Mouse (Mus musculus): Measurements from ENCODE around the gene Bcas3. TPM values are rescaled to one million over a fixed set of nuclear protein-coding genes. Genes with fewer than 3 reads are reported as not detected.

Gene Bcas3
- polyA plus RNA-seq, 1 experiment from 2014 or later: 18.1 TPM

GRCm38 (mm10) chr11:85643479-85644000 lies 290.6 kb downstream of the Bcas3 start:
- Histone ChIP-seq H3K4me3 (replicated peaks) (no peak overlapping the region), H3K27ac (replicated peaks) (0 out of 2 replicates have a peak overlapping the region, but pooled peaks have one; percentile 43), H3K36me3 (replicated peaks) (no peaks in the 10 kb centered on the region), H3K9ac (no peak overlapping the region), H3K9me3 (replicated peaks) (no peaks in the 10 kb centered on the region), H3K27me3 (no peaks in the 10 kb centered on the region), H3K4me1 (replicated peaks) (peaks cover 23% of the 10 kb centered on the region), H3K4me2 (peak overlapping the region; percentile 50; the same call in 1 of the 2 replicates)
- 62% methylated on average over 10 of the region's 10 CpGs for WGBS (ENCODE audit: insufficient replicate concordance)
- no peak for ATAC-seq (ENCODE audit: insufficient read depth)

GRCm38 (mm10) chr11:85644027-85644747 lies 291.2 kb downstream of the Bcas3 start:
- Histone ChIP-seq H3K4me3 (replicated peaks) (no peak overlapping the region; the same call in 1 of the 2 replicates), H3K4me2 (peak overlapping the region; percentile 50), H3K27me3 (no peaks in the 10 kb centered on the region), H3K4me1 (replicated peaks) (peaks cover 23% of the 10 kb centered on the region), H3K27ac (replicated peaks) (0 out of 2 replicates have a peak overlapping the region, but pooled peaks have one; percentile 43), H3K36me3 (replicated peaks) (no peaks in the 10 kb centered on the region), H3K9ac (0 out of 2 replicates have a peak overlapping the region, but pooled peaks have one; percentile 0), H3K9me3 (replicated peaks) (no peaks in the 10 kb centered on the region)
- peak; percentile 81 for ATAC-seq (ENCODE audit: insufficient read depth)
- 23% methylated on average over 12 of the region's 12 CpGs for WGBS (ENCODE audit: insufficient replicate concordance)

- no peaks in the 10 kb centered on the region for H3K27me3 ChIP-seq
- peaks cover 23% of the 10 kb centered on the region for H3K4me1 ChIP-seq (replicated peaks)
- no peaks in the 10 kb centered on the region for H3K36me3 ChIP-seq (replicated peaks)
- H3K4me3 ChIP-seq (replicated peaks): no peak overlapping the region; the same call in 1 of the 2 replicates
- H3K4me2 ChIP-seq: peak overlapping the region; percentile 50
- H3K9me3 ChIP-seq (replicated peaks): no peaks in the 10 kb centered on the region
- 0 out of 2 replicates have a peak overlapping the region, but pooled peaks have one; percentile 0 for H3K9ac ChIP-seq
- peak; percentile 81 for ATAC-seq (ENCODE audit: insufficient read depth)
- WGBS (ENCODE audit: insufficient replicate concordance): 27% methylated on average over 6 of the region's 6 CpGs
- no peak overlapping the region for H3K27ac ChIP-seq (replicated peaks)
Observed at GRCm38 (mm10) chr11:85644748-85645060, 291.7 kb downstream of the Bcas3 start.

- Histone ChIP-seq H3K4me3 (replicated peaks) (no peak overlapping the region), H3K4me1 (replicated peaks) (peaks cover 23% of the 10 kb centered on the region), H3K36me3 (replicated peaks) (no peaks in the 10 kb centered on the region), H3K9me3 (replicated peaks) (no peaks in the 10 kb centered on the region), H3K27ac (replicated peaks) (no peak overlapping the region), H3K9ac (no peak overlapping the region), H3K4me2 (peak overlapping the region; percentile 50; the same call in 1 of the 2 replicates), H3K27me3 (no peaks in the 10 kb centered on the region)
- no peak for ATAC-seq (ENCODE audit: insufficient read depth)
- WGBS (ENCODE audit: insufficient replicate concordance): 62% methylated on average over 7 of the region's 7 CpGs
Observed at GRCm38 (mm10) chr11:85645152-85645835, 292.3 kb downstream of the Bcas3 start.

GRCm38 (mm10) chr11:85648893-85649292 lies 295.9 kb downstream of the Bcas3 start:
- H3K27me3 ChIP-seq: no peaks in the 10 kb centered on the region
- WGBS (ENCODE audit: insufficient replicate concordance): 51% methylated on average over 3 of the region's 3 CpGs

GRCm38 (mm10) chr11:85649373-85649772 lies 296.4 kb downstream of the Bcas3 start:
- ATAC-seq (ENCODE audit: insufficient read depth): no peak
- H3K4me1 ChIP-seq (replicated peaks): peaks cover 13% of the 10 kb centered on the region
- no peak overlapping the region for H3K27ac ChIP-seq (replicated peaks)
- H3K4me3 ChIP-seq (replicated peaks): no peak overlapping the region
- no peaks in the 10 kb centered on the region for H3K27me3 ChIP-seq
- WGBS (ENCODE audit: insufficient replicate concordance): 84% methylated on average over 9 of the region's 9 CpGs
- no peak overlapping the region for H3K9ac ChIP-seq
- no peaks in the 10 kb centered on the region for H3K9me3 ChIP-seq (replicated peaks)
- no peaks in the 10 kb centered on the region for H3K36me3 ChIP-seq (replicated peaks)
- no peak overlapping the region for H3K4me2 ChIP-seq

More at GRCm38 (mm10) chr11:85648893-85649292, 295.9 kb downstream of the Bcas3 start:
- Histone ChIP-seq H3K4me2 (no peak overlapping the region), H3K36me3 (replicated peaks) (no peaks in the 10 kb centered on the region), H3K9me3 (replicated peaks) (no peaks in the 10 kb centered on the region), H3K4me1 (replicated peaks) (peaks cover 18% of the 10 kb centered on the region), H3K27ac (replicated peaks) (no peak overlapping the region), H3K4me3 (replicated peaks) (no peak overlapping the region), H3K9ac (no peak overlapping the region)
- no peak for ATAC-seq (ENCODE audit: insufficient read depth)

GRCm38 (mm10) chr11:85657471-85657870 lies 304.5 kb downstream of the Bcas3 start:
- no peak for ATAC-seq (ENCODE audit: insufficient read depth)
- H3K36me3 ChIP-seq (replicated peaks): no peaks in the 10 kb centered on the region
- H3K4me1 ChIP-seq (replicated peaks): no peaks in the 10 kb centered on the region
- no peak overlapping the region for H3K4me3 ChIP-seq (replicated peaks)
- 73% methylated on average over 4 of the region's 4 CpGs for WGBS (ENCODE audit: insufficient replicate concordance)
- H3K27ac ChIP-seq (replicated peaks): no peak overlapping the region
- no peak overlapping the region for H3K9ac ChIP-seq
- H3K27me3 ChIP-seq: no peaks in the 10 kb centered on the region
- no peaks in the 10 kb centered on the region for H3K9me3 ChIP-seq (replicated peaks)
- H3K4me2 ChIP-seq: no peak overlapping the region

- Histone ChIP-seq H3K4me1 (replicated peaks) (no peaks in the 10 kb centered on the region), H3K27me3 (no peaks in the 10 kb centered on the region), H3K36me3 (replicated peaks) (no peaks in the 10 kb centered on the region), H3K9me3 (replicated peaks) (no peaks in the 10 kb centered on the region), H3K9ac (no peak overlapping the region), H3K27ac (replicated peaks) (no peak overlapping the region), H3K4me2 (no peak overlapping the region), H3K4me3 (replicated peaks) (no peak overlapping the region)
- ATAC-seq (ENCODE audit: insufficient read depth): no peak
- 37% methylated on average over 4 of the region's 4 CpGs for WGBS (ENCODE audit: insufficient replicate concordance)
Observed at GRCm38 (mm10) chr11:85660304-85660703, 307.3 kb downstream of the Bcas3 start.

GRCm38 (mm10) chr11:85667176-85667575 lies 314.2 kb downstream of the Bcas3 start:
- 46% methylated on average over 7 of the region's 7 CpGs for WGBS (ENCODE audit: insufficient replicate concordance)
- no peak for ATAC-seq (ENCODE audit: insufficient read depth)
- Histone ChIP-seq H3K36me3 (replicated peaks) (no peaks in the 10 kb centered on the region), H3K9me3 (replicated peaks) (no peaks in the 10 kb centered on the region), H3K4me1 (replicated peaks) (0 out of 2 replicates have a peak, but pooled peaks cover 5% of the 10 kb centered on the region), H3K4me3 (replicated peaks) (no peak overlapping the region), H3K4me2 (no peak overlapping the region), H3K9ac (no peak overlapping the region), H3K27ac (replicated peaks) (no peak overlapping the region), H3K27me3 (no peaks in the 10 kb centered on the region)

- H3K27ac ChIP-seq (replicated peaks): no peak overlapping the region
- 65% methylated on average over 9 of the region's 9 CpGs for WGBS (ENCODE audit: insufficient replicate concordance)
- ATAC-seq (ENCODE audit: insufficient read depth): no peak
- H3K4me3 ChIP-seq (replicated peaks): no peak overlapping the region
- no peak overlapping the region for H3K9ac ChIP-seq
- H3K4me1 ChIP-seq (replicated peaks): 0 out of 2 replicates have a peak, but pooled peaks cover 5% of the 10 kb centered on the region
- no peak overlapping the region for H3K4me2 ChIP-seq
- H3K36me3 ChIP-seq (replicated peaks): no peaks in the 10 kb centered on the region
- H3K9me3 ChIP-seq (replicated peaks): no peaks in the 10 kb centered on the region
- no peaks in the 10 kb centered on the region for H3K27me3 ChIP-seq
Observed at GRCm38 (mm10) chr11:85667741-85668140, 314.8 kb downstream of the Bcas3 start.

- H3K9ac ChIP-seq: no peak overlapping the region
- WGBS (ENCODE audit: insufficient replicate concordance): 62% methylated on average over 10 of the region's 10 CpGs
- H3K4me2 ChIP-seq: no peak overlapping the region
- H3K27ac ChIP-seq (replicated peaks): no peak overlapping the region
- ATAC-seq (ENCODE audit: insufficient read depth): no peak
- H3K4me3 ChIP-seq (replicated peaks): no peak overlapping the region
- H3K36me3 ChIP-seq (replicated peaks): no peaks in the 10 kb centered on the region
- H3K27me3 ChIP-seq: 0 out of 2 replicates have a peak, but pooled peaks cover 3% of the 10 kb centered on the region
- 0 out of 2 replicates have a peak, but pooled peaks cover 5% of the 10 kb centered on the region for H3K4me1 ChIP-seq (replicated peaks)
- H3K9me3 ChIP-seq (replicated peaks): no peaks in the 10 kb centered on the region
Observed at GRCm38 (mm10) chr11:85672881-85673475, 320.0 kb downstream of the Bcas3 start.

All from liver, embryonic 15.5 days (tissue).